Mouse (Mus musculus) heart, postnatal 0 days (tissue): Measurements from ENCODE around the gene Apol7a. TPM values are rescaled to one million over a fixed set of nuclear protein-coding genes. Genes with fewer than 3 reads are reported as not detected.
A peak's percentile ranks its signal among the peaks of the same experiment; 100 is the strongest.
"Not testable (repeated sequence)": the region's sequence is repeated elsewhere in the genome, so short reads cannot be mapped to it uniquely, and the experiment has no call there.

Experiments
- ATAC-seq: fragments of 200-750 bp; cut with Nextera tagmentation; 2 replicates; pipeline ENCODE4 v1.8.0; 2017; ENCODE audit warnings: low read depth, moderate number of reproducible peaks, moderate library complexity; ENCODE audit not compliant: insufficient read depth
- DNase-seq: peaks from one replicate; pipeline ENCODE4 v3.0.0-alpha.2; 2016; ENCODE audit warnings: low spot score
- H3K27ac ChIP-seq: fragments of 300-500 bp; sonication (generic); 2 replicates; pipeline ENCODE4 v1.5.1; 2014; ENCODE audit warnings: low read depth, mild to moderate bottlenecking
- H3K27me3 ChIP-seq: fragments of 300-500 bp; sonication (generic); 2 replicates; pipeline ENCODE4 v1.6.1; 2014; ENCODE audit warnings: low read length, mixed read lengths; ENCODE audit not compliant: control insufficient read depth, insufficient read depth
- H3K36me3 ChIP-seq: fragments of 300-500 bp; sonication (generic); replicated peaks from 2 replicates; pipeline ENCODE4 v1.6.1; 2014; ENCODE audit warnings: low read length, mixed read lengths; ENCODE audit not compliant: control insufficient read depth, insufficient read depth
- H3K4me1 ChIP-seq: fragments of 300-500 bp; sonication (generic); 2 replicates; pipeline ENCODE4 v1.6.1; 2014; ENCODE audit warnings: antibody characterized with exemption; ENCODE audit not compliant: control insufficient read depth, insufficient read depth
- H3K4me2 ChIP-seq: fragments of 300-500 bp; sonication (generic); 2 replicates; pipeline ENCODE4 v1.6.1; 2014; ENCODE audit warnings: low read depth, mild to moderate bottlenecking, low read length, moderate library complexity
- H3K4me3 ChIP-seq: fragments of 300-500 bp; sonication (generic); 2 replicates; pipeline ENCODE4 v1.5.1; 2014; ENCODE audit warnings: low read depth, low read length
- H3K9ac ChIP-seq: fragments of 300-500 bp; sonication (generic); replicated peaks from 2 replicates; pipeline ENCODE4 v1.6.1; 2014; ENCODE audit warnings: low read depth, low read length, mixed read lengths
- H3K9me3 ChIP-seq: fragments of 300-500 bp; sonication (generic); replicated peaks from 2 replicates; pipeline ENCODE4 v1.6.1; 2016; ENCODE audit warnings: low read length; ENCODE audit not compliant: control insufficient read depth
- CTCF ChIP-seq: IDR thresholded peaks from 2 replicates; pipeline ENCODE4 v1.5.1; 2016; ENCODE audit warnings: antibody characterized with exemption, control low read depth, low read depth
- WGBS: fragments of 180-500 bp; shearing (Covaris S2); extraction: QIAGEN DNeasy Blood & Tissue Kit; methylation state at CpG from one replicate; pipeline ENCODE4 v1.1.7; 2014; 5-methylcytosine and 5-hydroxymethylcytosine counted together
- polyA plus RNA-seq: library from polyadenylated mRNA; unstranded; fragments of >200 nt; fragmentation: Nextera tagmentation; extraction: Ambion mirVana; gene quantifications from 2 replicates; pipeline ENCODE4 v1.2.1, GENCODE M21; 2015
- total RNA-seq: library from RNA; depleted of rRNA; stranded (reverse); fragments of >200 nt; gene quantifications from 2 replicates; pipeline ENCODE4 v1.2.3, GENCODE M21; 2014; ENCODE audit warnings: low replicate concordance; rRNA removed

Gene Apol7a
- total RNA-seq: 1.3 TPM in 1 of 2 replicates, not detected in the other
- polyA plus RNA-seq: 0.20 and 0.27 TPM in 2 replicates

DNA sequence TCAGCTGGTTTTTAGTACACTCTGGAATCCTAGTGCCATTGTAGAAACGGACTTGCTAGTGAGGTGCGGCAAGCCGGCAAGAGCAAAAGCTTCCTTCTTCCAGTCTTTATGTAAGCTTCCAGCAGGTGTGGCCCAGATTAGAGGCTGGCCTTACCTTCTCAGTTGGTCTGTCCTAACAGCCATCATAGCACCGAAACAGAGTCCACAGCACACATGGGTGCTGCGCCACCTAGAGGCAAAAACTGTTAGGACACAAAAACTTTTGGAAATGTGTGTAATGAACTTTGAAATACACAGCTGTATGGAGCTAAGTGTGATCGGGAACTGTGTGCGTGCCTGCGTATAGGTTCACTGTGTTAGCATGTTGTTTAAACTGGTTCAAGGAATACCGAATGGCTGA is at the start of gene Apol7a:
Apol7a (minus strand) TSS at position 84 of the 400 bp plus-strand sequence.
- TF ChIP-seq CTCF: peak; percentile 51
- not testable (repeated sequence) for H3K4me3 ChIP-seq, ATAC-seq, H3K27me3 ChIP-seq, H3K9me3 ChIP-seq, H3K9ac ChIP-seq, H3K4me2 ChIP-seq, H3K36me3 ChIP-seq, H3K4me1 ChIP-seq
- 63% methylated on average over 9 of the region's 9 CpGs for WGBS
- peak within 1 kb of the TSS; percentile 51 for H3K27ac ChIP-seq
- peak; percentile 13 for DNase-seq

- not testable (repeated sequence) for H3K9me3 ChIP-seq, H3K9ac ChIP-seq, H3K27ac ChIP-seq, H3K36me3 ChIP-seq, DNase-seq, H3K4me3 ChIP-seq, ATAC-seq, H3K27me3 ChIP-seq, H3K4me2 ChIP-seq, H3K4me1 ChIP-seq
- 78% methylated on average over 2 of the region's 2 CpGs for WGBS
Observed at GRCm38 (mm10) chr15:77447392-77447791, 48.5 kb upstream of the Apol7a start, which contains the start of gene Apol7b. Apol7b (minus strand) TSS chr15:77447492.

DNA sequence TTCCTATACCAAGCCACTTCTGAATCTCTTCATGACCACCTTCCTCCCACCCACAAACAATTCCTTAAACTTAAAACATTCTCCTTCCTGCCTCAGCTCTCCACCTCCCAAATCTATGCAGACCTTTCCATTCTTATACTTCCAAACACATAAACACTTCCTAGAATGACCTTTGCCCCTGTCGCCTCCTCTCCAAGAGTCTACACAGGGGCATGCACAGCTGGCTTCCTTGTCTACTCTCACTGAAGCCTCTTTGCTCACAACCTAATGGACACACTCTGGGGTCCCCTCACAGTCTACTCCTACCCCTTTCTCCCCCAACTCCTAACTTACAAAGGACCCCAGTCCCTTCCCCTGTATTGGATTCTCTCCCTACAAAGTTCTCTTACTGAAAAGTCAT is 46.8 kb upstream of the Apol7a start:
- not testable (repeated sequence) for H3K27me3 ChIP-seq, DNase-seq, H3K4me3 ChIP-seq, ATAC-seq, H3K9me3 ChIP-seq, H3K36me3 ChIP-seq, H3K9ac ChIP-seq, H3K4me1 ChIP-seq, H3K4me2 ChIP-seq, H3K27ac ChIP-seq
- WGBS: no CpG with 5 or more reads among the region's 1 CpGs

GRCm38 (mm10) chr15:77444746-77445145 is 45.8 kb upstream of the Apol7a start:
- not testable (repeated sequence) for H3K4me1 ChIP-seq, ATAC-seq, H3K27ac ChIP-seq, H3K4me3 ChIP-seq, H3K36me3 ChIP-seq, H3K9ac ChIP-seq, DNase-seq, H3K27me3 ChIP-seq, H3K4me2 ChIP-seq, H3K9me3 ChIP-seq
- WGBS: 58% methylated on average over 8 of the region's 8 CpGs

DNA sequence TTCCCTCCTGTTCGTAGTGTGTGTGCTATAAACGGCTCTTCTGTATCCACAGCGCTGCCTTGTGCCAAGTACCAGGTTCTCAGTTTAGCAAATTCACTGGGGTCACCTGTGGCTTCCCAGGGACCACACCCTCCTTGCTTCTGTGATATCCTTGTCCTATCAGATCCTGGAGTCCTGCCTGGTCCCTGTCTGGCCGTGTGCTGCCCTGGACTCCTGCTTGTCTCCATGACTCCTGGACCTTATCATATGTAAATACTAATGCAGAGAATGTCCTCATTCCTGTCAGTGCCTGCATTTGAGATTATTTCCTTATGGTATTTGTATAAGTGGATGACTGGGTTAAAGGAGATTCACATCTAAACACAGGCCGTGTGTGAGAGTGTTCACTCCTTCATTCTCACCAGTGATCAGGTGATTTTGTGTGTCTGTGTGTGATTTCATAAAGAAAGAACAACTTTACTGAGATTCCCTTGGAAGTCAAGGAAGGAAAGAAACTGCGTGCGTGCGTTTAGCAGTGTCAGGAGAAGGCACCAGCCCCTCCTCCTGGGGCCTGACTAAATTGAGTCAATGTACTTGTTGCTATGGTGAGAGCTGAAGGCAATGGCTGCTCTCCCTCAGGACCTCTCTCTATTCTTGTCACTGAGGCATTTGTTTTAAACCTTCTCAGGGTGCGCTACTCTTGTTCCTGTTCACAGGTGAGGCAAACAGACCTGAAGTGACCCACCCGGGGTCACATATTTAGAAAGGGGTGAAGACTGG is 30.0 kb upstream of the Apol7a start:
- H3K27me3 ChIP-seq, DNase-seq, H3K9me3 ChIP-seq, H3K27ac ChIP-seq, H3K4me3 ChIP-seq, H3K4me1 ChIP-seq, H3K36me3 ChIP-seq, H3K4me2 ChIP-seq, ATAC-seq, H3K9ac ChIP-seq: not testable (repeated sequence)
- 8% methylated on average over 7 of the region's 10 CpGs for WGBS

GRCm38 (mm10) chr15:77422925-77423324 is 24.0 kb upstream of the Apol7a start:
- H3K27me3 ChIP-seq, H3K9me3 ChIP-seq, H3K9ac ChIP-seq, H3K4me1 ChIP-seq, DNase-seq, H3K27ac ChIP-seq, H3K36me3 ChIP-seq, H3K4me3 ChIP-seq, H3K4me2 ChIP-seq: not testable (repeated sequence)
- 41% methylated on average over 3 of the region's 7 CpGs for WGBS
- peak; percentile 75 for ATAC-seq

GRCm38 (mm10) chr15:77419657-77420056 is 20.7 kb upstream of the Apol7a start:
- H3K9ac ChIP-seq, H3K4me1 ChIP-seq, ATAC-seq, DNase-seq, H3K9me3 ChIP-seq, H3K36me3 ChIP-seq, H3K4me2 ChIP-seq, H3K27ac ChIP-seq, H3K27me3 ChIP-seq, H3K4me3 ChIP-seq: not testable (repeated sequence)
- no CpG with 5 or more reads among the region's 3 CpGs for WGBS

DNA sequence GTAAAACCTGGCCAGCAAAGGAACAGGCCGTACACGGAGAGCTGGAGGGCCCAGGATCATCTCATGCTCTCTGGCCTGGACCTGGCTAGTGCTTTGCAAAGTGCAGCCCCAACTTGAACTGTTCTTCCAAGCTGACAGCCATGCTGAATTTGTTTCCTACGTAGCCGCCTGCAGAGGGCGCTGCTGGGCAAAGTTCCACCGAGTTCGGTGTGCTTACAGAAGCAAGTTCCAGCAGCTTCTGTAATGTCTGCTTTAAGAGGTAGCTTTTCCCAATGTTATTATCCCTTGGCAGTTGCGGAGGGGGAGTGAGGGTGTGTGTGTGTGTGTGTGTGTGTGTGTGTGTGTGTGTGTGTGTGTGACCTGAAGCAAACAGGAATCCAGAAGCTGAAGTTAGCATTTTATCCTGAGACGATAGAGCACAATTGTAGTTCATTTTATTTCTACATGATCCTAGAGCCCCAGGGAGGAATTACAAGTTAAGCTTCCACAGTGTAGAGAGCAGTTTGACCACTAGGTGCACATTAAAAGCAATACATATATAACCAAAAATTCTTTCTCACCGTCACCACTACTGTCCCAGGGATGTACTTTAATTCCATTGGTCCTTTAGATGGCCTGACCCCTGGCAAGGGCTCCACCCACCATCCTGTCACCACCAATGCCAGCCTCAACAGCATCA is 17.9 kb upstream of the Apol7a start:
- not testable (repeated sequence) for H3K4me3 ChIP-seq, H3K36me3 ChIP-seq, H3K9me3 ChIP-seq, H3K9ac ChIP-seq, H3K4me2 ChIP-seq, H3K4me1 ChIP-seq, DNase-seq, H3K27me3 ChIP-seq, H3K27ac ChIP-seq
- ATAC-seq: peak; percentile 38; the same call in 1 of the 2 replicates
- WGBS: 32% methylated on average over 2 of the region's 10 CpGs
